In genomic region chr5:90890519-90891463, GRCm38 (mm10) we compare ENCODE assay signal across 8 mouse cellular contexts. TPM values are rescaled to one million over a fixed set of nuclear protein-coding genes. Genes with fewer than 3 reads are reported as not detected.
DNase-seq lines count a peak whose midpoint lies in the region; ATAC-seq lines count a peak whose summit lies in the region.

Gene Cxcl1, plus strand, starts transcription at chr5:90891241.

- intact Hi-C loops in heart, postnatal 14 days (cut with DNase I), result loop anchor here (5.0 kb wide), 1 partner anchor 118 kb away; the partner anchor contains the start of gene Pf4

- peak; percentile 83 for ATAC-seq in forebrain, embryonic 11.5 days (replicated peaks; ENCODE audit: low FRiP score)
- ATAC-seq in megakaryocyte progenitor cell, adult 5-6 weeks (replicated peaks; ENCODE audit: poor library complexity), result peak; percentile 46
- peak; percentile 82 for ATAC-seq in stomach, embryonic 15.5 days (ENCODE audit: insufficient read depth, low FRiP score, low read depth)

- DNase-seq in ovary, adult 18-20 months (ENCODE audit: low spot score), result peak; percentile 53
- no peak for DNase-seq in ovary, postnatal 10 days (ENCODE audit: low spot score)
- DNase-seq in forebrain, embryonic 11.5 days (ENCODE audit: low spot score), result peak; percentile 66
- DNase-seq in heart, postnatal 14 days, result peak; percentile 55 to 59
- DNase-seq in kidney, postnatal 4 days, result peak; percentile 59 to 77
- DNase-seq in layer of hippocampus, adult 9-11 months, result no peak

- 11% methylated on average over 30 of the region's 30 CpGs for WGBS in forebrain, embryonic 11.5 days
- 7% methylated on average over 30 of the region's 30 CpGs for WGBS in stomach, embryonic 15.5 days

- no peaks in the 10 kb centered on the region for H3K27me3 ChIP-seq in forebrain, embryonic 11.5 days (ENCODE audit: control insufficient read depth, insufficient read depth, low read length)
- no peaks in the 10 kb centered on the region for H3K27me3 ChIP-seq in stomach, embryonic 15.5 days (replicated peaks)

- peak within 1 kb of the TSS; percentile 91 for H3K4me2 ChIP-seq in forebrain, embryonic 11.5 days (ENCODE audit: low read depth, low read length, severe bottlenecking)
- peak within 1 kb of the TSS; percentile 89 for H3K4me2 ChIP-seq in stomach, embryonic 15.5 days

- peak within 1 kb of the TSS; percentile 38 for H3K4me3 ChIP-seq in forebrain, embryonic 11.5 days (ENCODE audit: low read depth, low read length)
- peak within 1 kb of the TSS; percentile 51 for H3K4me3 ChIP-seq in stomach, embryonic 15.5 days (replicated peaks)

- H3K36me3 ChIP-seq in forebrain, embryonic 11.5 days (ENCODE audit: control insufficient read depth, insufficient read depth, low read length), result no peaks in the 10 kb centered on the region
- no peaks in the 10 kb centered on the region for H3K36me3 ChIP-seq in stomach, embryonic 15.5 days

- peak within 1 kb of the TSS; percentile 60 for H3K9ac ChIP-seq in forebrain, embryonic 11.5 days (ENCODE audit: low read length)
- H3K9ac ChIP-seq in stomach, embryonic 15.5 days, result peak within 1 kb of the TSS; percentile 44

- H3K9me3 ChIP-seq in forebrain, embryonic 11.5 days (ENCODE audit: control insufficient read depth, low read length), result no peaks in the 10 kb centered on the region
- H3K9me3 ChIP-seq in stomach, embryonic 15.5 days, result no peaks in the 10 kb centered on the region

- no peaks in the 10 kb centered on the region; the same call in 1 of the 2 replicates for H3K4me1 ChIP-seq in forebrain, embryonic 11.5 days (replicated peaks; ENCODE audit: control insufficient read depth, insufficient read depth, low read length)
- peaks cover 11% of the 10 kb centered on the region; the same call in 1 of the 2 replicates for H3K4me1 ChIP-seq in stomach, embryonic 15.5 days

- no peak within 1 kb of the TSS for H3K27ac ChIP-seq in forebrain, embryonic 11.5 days (ENCODE audit: low read depth, low read length)
- no peak within 1 kb of the TSS for H3K27ac ChIP-seq in stomach, embryonic 15.5 days

RNA-seq across cellular contexts. Expression of gene Cxcl1, which starts in this region (rescaled TPM):
- not detected in 2 replicates for polyA plus RNA-seq in forebrain, embryonic 11.5 days (2014; fragmentation: Nextera tagmentation; extraction: Ambion mirVana)
- under 1 TPM; 0.36 to 0.61 TPM for total RNA-seq in heart, postnatal 14 days (2021)
- not detected in 2 replicates for total RNA-seq in megakaryocyte progenitor cell, adult 5-6 weeks (2015)
- total RNA-seq in megakaryocyte progenitor cell, adult 5-6 weeks (2017), result not detected in 2 replicates
- 0.85 and 1.1 TPM in 2 replicates for polyA plus RNA-seq in stomach, embryonic 15.5 days (2015; fragmentation: Nextera tagmentation; extraction: Ambion mirVana)

Comparison
In these comparisons a context has a peak if more than half of its experiments do, and no peak if none do; other contexts are left out.
1. DNase-seq: peak in ovary, adult 18-20 months (single experiment) and kidney, postnatal 4 days (2 of 2); none in ovary, postnatal 10 days (single experiment) and layer of hippocampus, adult 9-11 months (single experiment).
2. Peak in DNase-seq, ATAC-seq, H3K4me3 ChIP-seq, H3K9ac ChIP-seq and H3K4me2 ChIP-seq in forebrain, embryonic 11.5 days; RNA of the gene not detected or under 1 TPM.
3. Peak in DNase-seq in heart, postnatal 14 days; RNA of the gene not detected or under 1 TPM.
4. Peak in ATAC-seq in megakaryocyte progenitor cell, adult 5-6 weeks; RNA of the gene not detected or under 1 TPM.
5. Peak in every context shown above with its lines, with median percentiles within 50 percentile points of each other: ATAC-seq.